Mouse (Mus musculus): ENCODE data around the gene Cox4i1.

The Cox4i1 gene

GRCm38 (mm10) chr8:120667561-120668373, at the start of gene Cox4i1, which contains the start of gene Gm27021:
TSS of gene Cox4i1 (plus strand) at chr8:120668222.
TSS of gene Gm27021 (minus strand) at chr8:120668079.
- peak; percentile 70 for DNase-seq (ENCODE audit: low spot score)

- DNase-seq (ENCODE audit: low spot score) = no peak
These were observed 48.5 kb upstream of the Cox4i1 start for GRCm38 (mm10) chr8:120619235-120620180.

- DNase-seq (ENCODE audit: low spot score) = no peak
These were observed 47.6 kb upstream of the Cox4i1 start for GRCm38 (mm10) chr8:120620441-120620840.

GRCm38 (mm10) chr8:120622161-120622560, 45.9 kb upstream of the Cox4i1 start:
- no peak for DNase-seq (ENCODE audit: low spot score)

- no peak for DNase-seq (ENCODE audit: low spot score)
These were observed 44.4 kb upstream of the Cox4i1 start for GRCm38 (mm10) chr8:120623608-120624007.

- no peak for DNase-seq (ENCODE audit: low spot score)
These were observed 41.6 kb upstream of the Cox4i1 start for GRCm38 (mm10) chr8:120626461-120626860.

GRCm38 (mm10) chr8:120627298-120627697, 40.7 kb upstream of the Cox4i1 start:
- no peak for DNase-seq (ENCODE audit: low spot score)

- no peak for DNase-seq (ENCODE audit: low spot score)
These were observed 38.0 kb upstream of the Cox4i1 start for GRCm38 (mm10) chr8:120630031-120630430.

- no peak for DNase-seq (ENCODE audit: low spot score)
These were observed 37.2 kb upstream of the Cox4i1 start for GRCm38 (mm10) chr8:120630848-120631247.

GRCm38 (mm10) chr8:120631441-120632375, 36.3 kb upstream of the Cox4i1 start:
- no peak for DNase-seq (ENCODE audit: low spot score)

- DNase-seq (ENCODE audit: low spot score) = no peak
These were observed 34.9 kb upstream of the Cox4i1 start for GRCm38 (mm10) chr8:120632969-120633664.

- DNase-seq (ENCODE audit: low spot score) = no peak
These were observed 34.3 kb upstream of the Cox4i1 start for GRCm38 (mm10) chr8:120633665-120634271.

- peak; percentile 28 for DNase-seq (ENCODE audit: low spot score)
These were observed 33.6 kb upstream of the Cox4i1 start for GRCm38 (mm10) chr8:120634329-120634839.

- no peak for DNase-seq (ENCODE audit: low spot score)
These were observed 26.8 kb upstream of the Cox4i1 start for GRCm38 (mm10) chr8:120641245-120641644.

- no peak for DNase-seq (ENCODE audit: low spot score)
These were observed 25.9 kb upstream of the Cox4i1 start for GRCm38 (mm10) chr8:120642031-120642662.

- DNase-seq (ENCODE audit: low spot score) = peak; percentile 42
These were observed 23.4 kb upstream of the Cox4i1 start for GRCm38 (mm10) chr8:120644663-120645062.

GRCm38 (mm10) chr8:120647532-120647931, 20.5 kb upstream of the Cox4i1 start, which contains the start of gene 1190005I06Rik:
TSS of gene 1190005I06Rik (minus strand) at chr8:120647632.
- no peak for DNase-seq (ENCODE audit: low spot score)

- no peak for DNase-seq (ENCODE audit: low spot score)
These were observed 11.5 kb upstream of the Cox4i1 start for GRCm38 (mm10) chr8:120656322-120657052.

- DNase-seq (ENCODE audit: low spot score) = no peak
These were observed 10.6 kb upstream of the Cox4i1 start for GRCm38 (mm10) chr8:120657415-120657814.

All from ovary, postnatal 10 days (tissue).